Mouse (Mus musculus) CH12.LX (cell line): ENCODE measurements at regions not wholly inside any gene's neighbourhood (a gene's known extent, or its start where the extent isn't known, plus 50 kb on each side); places are given as distances from the start of the nearest gene placed in this dataset.

Experiments used
- BHLHE40 ChIP-seq: IDR thresholded peaks from 2 replicates; pipeline ENCODE4 v1.6.1; 2011; ENCODE audit warnings: mild to moderate bottlenecking, low read depth, low read length, improper control_type of control experiment
- CHD2 ChIP-seq: IDR thresholded peaks from 2 replicates; pipeline ENCODE4 v1.6.1; 2011; ENCODE audit warnings: low read length, improper control_type of control experiment
- CTCF ChIP-seq, 2 experiments: IDR thresholded peaks in 1 of 2; conservative IDR thresholded peaks in 1 of 2; 2 replicates each; pipeline ENCODE4 v1.5.1; 2011 to 2012; ENCODE audit warnings: low read depth in 2 of 2, low read length in 2 of 2, improper control_type of control experiment in 1 of 2, inconsistent platforms in 1 of 2, mild to moderate bottlenecking in 1 of 2, moderate library complexity in 1 of 2
- MAX ChIP-seq: IDR thresholded peaks from 2 replicates; pipeline ENCODE4 v1.6.1; 2011; ENCODE audit warnings: low read length, improper control_type of control experiment
- PAX5 ChIP-seq: IDR thresholded peaks from 2 replicates; pipeline ENCODE4 v1.6.1; 2012; ENCODE audit warnings: low read length, inconsistent platforms, mixed read lengths
- POLR2A ChIP-seq: IDR thresholded peaks from 2 replicates; pipeline ENCODE4 v1.6.1; 2011; ENCODE audit warnings: low read depth, mild to moderate bottlenecking, improper control_type of control experiment, low read length
- ZKSCAN1 ChIP-seq: IDR thresholded peaks from 2 replicates; pipeline ENCODE4 v1.6.1; 2012; ENCODE audit warnings: low read depth, inconsistent platforms, low read length, improper control_type of control experiment, borderline replicate concordance
- ZMIZ1 ChIP-seq: IDR thresholded peaks from 2 replicates; pipeline ENCODE4 v1.6.1; 2012; ENCODE audit warnings: low read depth, mild to moderate bottlenecking, inconsistent platforms, low read length, improper control_type of control experiment

GRCm38 (mm10) chr14:120632771-120633170 is 154.5 kb downstream of the Rap2a start:
- TF ChIP-seq BHLHE40, result no peak
- TF ChIP-seq ZKSCAN1, result no peak
- no peak for TF ChIP-seq MAX
- no peak for TF ChIP-seq CTCF (conservative IDR thresholded peaks at IDR 0.05 in 1 of 2, IDR thresholded peaks at IDR 0.05 in 1 of 2; ENCODE audit: low read depth in 2 of 2, low read length in 2 of 2)
- no peak for TF ChIP-seq PAX5
- no peak for TF ChIP-seq CHD2
- no peak for TF ChIP-seq POLR2A
- TF ChIP-seq ZMIZ1, result no peak
